Mouse (Mus musculus) lung, postnatal 0 days (tissue): ENCODE results near the gene Cul9. TPM values are rescaled to one million over a fixed set of nuclear protein-coding genes. Genes with fewer than 3 reads are reported as not detected.
A peak's percentile ranks its signal among the peaks of the same experiment; 100 is the strongest.

Experiments used
- ATAC-seq: fragments of 200-750 bp; cut with Nextera tagmentation; 2 replicates; pipeline ENCODE4 v1.8.0; 2017; ENCODE audit warnings: moderate library complexity
- DNase-seq: peaks from one replicate; pipeline ENCODE4 v3.0.0-alpha.2; 2016; ENCODE audit warnings: low spot score
- H3K27ac ChIP-seq: fragments of 300-500 bp; sonication (generic); 2 replicates; pipeline ENCODE4 v1.5.1; 2014; ENCODE audit warnings: antibody characterized with exemption, mild to moderate bottlenecking, low read length, mixed read lengths
- H3K27me3 ChIP-seq: fragments of 300-500 bp; sonication (generic); replicated peaks from 2 replicates; pipeline ENCODE4 v1.6.1; 2014; ENCODE audit warnings: low read length, mixed read lengths; ENCODE audit not compliant: insufficient read depth
- H3K36me3 ChIP-seq: fragments of 300-500 bp; sonication (generic); 2 replicates; pipeline ENCODE4 v1.6.1; 2014; ENCODE audit warnings: low read length, mixed read lengths; ENCODE audit not compliant: insufficient read depth
- H3K4me1 ChIP-seq: fragments of 300-500 bp; sonication (generic); 2 replicates; pipeline ENCODE4 v1.6.1; 2014; ENCODE audit warnings: antibody characterized with exemption, low read depth, low read length, mixed read lengths; ENCODE audit not compliant: insufficient read depth
- H3K4me2 ChIP-seq: fragments of 300-500 bp; sonication (generic); replicated peaks from 2 replicates; pipeline ENCODE4 v1.6.1; 2014; ENCODE audit warnings: low read depth, mild to moderate bottlenecking, low read length, moderate library complexity, mixed read lengths
- H3K4me3 ChIP-seq: fragments of 300-500 bp; sonication (generic); 2 replicates; pipeline ENCODE4 v1.5.1; 2014; ENCODE audit warnings: low read depth, low read length
- H3K9ac ChIP-seq: fragments of 300-500 bp; sonication (generic); replicated peaks from 2 replicates; pipeline ENCODE4 v1.6.1; 2014; ENCODE audit warnings: low read depth, mild to moderate bottlenecking
- H3K9me3 ChIP-seq: fragments of 300-500 bp; sonication (generic); 2 replicates; pipeline ENCODE4 v1.6.1; 2016; ENCODE audit warnings: low read length, mixed read lengths
- CTCF ChIP-seq: IDR thresholded peaks from 2 replicates; pipeline ENCODE4 v1.5.1; 2016; ENCODE audit warnings: antibody characterized with exemption, mild to moderate bottlenecking
- EP300 ChIP-seq: IDR thresholded peaks from 2 replicates; pipeline ENCODE4 v1.6.1; 2016; ENCODE audit warnings: antibody characterized with exemption, mild to moderate bottlenecking, control low read depth
- WGBS: fragments of 180-500 bp; shearing (Covaris S2); extraction: QIAGEN DNeasy Blood & Tissue Kit; methylation state at CpG from one replicate; pipeline ENCODE4 v1.1.7; 2014; 5-methylcytosine and 5-hydroxymethylcytosine counted together
- polyA plus RNA-seq: library from polyadenylated mRNA; unstranded; fragments of >200 nt; fragmentation: Nextera tagmentation; extraction: Ambion mirVana; gene quantifications from 2 replicates; pipeline ENCODE4 v1.2.1, GENCODE M21; 2015

The Cul9 gene
- polyA plus RNA-seq = 3.5 and 3.8 TPM in 2 replicates

GRCm38 (mm10) chr17:46545813-46546564 lies at the start of gene Cul9:
Gene Cul9, minus strand, starts transcription at chr17:46546388.
- no peaks in the 10 kb centered on the region; the same call in 1 of the 2 replicates for H3K4me1 ChIP-seq
- H3K4me3 ChIP-seq = peak within 1 kb of the TSS; percentile 52
- peak within 1 kb of the TSS; percentile 76 for H3K4me2 ChIP-seq
- peak within 1 kb of the TSS; percentile 62 for H3K9ac ChIP-seq
- H3K36me3 ChIP-seq = peaks cover 22% of the 10 kb centered on the region; the same call in 1 of the 2 replicates
- TF ChIP-seq CTCF (no peak), EP300 (no peak)
- ATAC-seq = peak; percentile 73
- 6% methylated on average over 40 of the region's 49 CpGs for WGBS
- no peaks in the 10 kb centered on the region for H3K9me3 ChIP-seq
- DNase-seq = peak; percentile 60
- no peak within 1 kb of the TSS for H3K27ac ChIP-seq
- no peaks in the 10 kb centered on the region for H3K27me3 ChIP-seq

GRCm38 (mm10) chr17:46595336-46595735 lies 49.1 kb upstream of the Cul9 start:
- H3K4me1 ChIP-seq = no peaks in the 10 kb centered on the region; the same call in 1 of the 2 replicates
- no peaks in the 10 kb centered on the region for H3K27me3 ChIP-seq
- no peak for ATAC-seq
- H3K4me2 ChIP-seq = no peak overlapping the region
- no peak overlapping the region for H3K4me3 ChIP-seq
- no peaks in the 10 kb centered on the region for H3K9me3 ChIP-seq
- no peak for TF ChIP-seq EP300
- no peak for TF ChIP-seq CTCF
- H3K27ac ChIP-seq = 0 out of 2 replicates have a peak overlapping the region, but pooled peaks have one; percentile 5
- 83% methylated on average over 6 of the region's 6 CpGs for WGBS
- no peak for DNase-seq
- H3K36me3 ChIP-seq = no peaks in the 10 kb centered on the region
- no peak overlapping the region for H3K9ac ChIP-seq

GRCm38 (mm10) chr17:46594606-46595005 lies 48.4 kb upstream of the Cul9 start:
- Histone ChIP-seq H3K36me3 (no peaks in the 10 kb centered on the region), H3K27ac (no peak overlapping the region), H3K27me3 (no peaks in the 10 kb centered on the region), H3K4me2 (no peak overlapping the region), H3K4me1 (no peaks in the 10 kb centered on the region; the same call in 1 of the 2 replicates), H3K4me3 (no peak overlapping the region), H3K9ac (no peak overlapping the region), H3K9me3 (no peaks in the 10 kb centered on the region)
- no peak for DNase-seq
- WGBS = 48% methylated on average over 9 of the region's 9 CpGs
- TF ChIP-seq CTCF (no peak), EP300 (no peak)
- no peak for ATAC-seq

GRCm38 (mm10) chr17:46593124-46593523 lies 46.9 kb upstream of the Cul9 start:
- Histone ChIP-seq H3K36me3 (no peaks in the 10 kb centered on the region; the same call in 1 of the 2 replicates), H3K4me1 (no peaks in the 10 kb centered on the region; the same call in 1 of the 2 replicates), H3K4me2 (no peak overlapping the region), H3K27me3 (no peaks in the 10 kb centered on the region), H3K9ac (no peak overlapping the region), H3K27ac (peak overlapping the region; percentile 69), H3K9me3 (no peaks in the 10 kb centered on the region), H3K4me3 (no peak overlapping the region)
- peak; percentile 70 for TF ChIP-seq EP300
- TF ChIP-seq CTCF = no peak
- WGBS = 66% methylated on average over 4 of the region's 4 CpGs
- DNase-seq (peak; percentile 69), ATAC-seq (peak; percentile 80)

- Histone ChIP-seq H3K4me2 (peak overlapping the region; percentile 35; the same call in 1 of the 2 replicates), H3K9me3 (no peaks in the 10 kb centered on the region), H3K36me3 (peaks cover 2% of the 10 kb centered on the region), H3K27me3 (no peaks in the 10 kb centered on the region), H3K4me1 (no peaks in the 10 kb centered on the region; the same call in 1 of the 2 replicates), H3K27ac (peak overlapping the region; percentile 68), H3K9ac (no peak overlapping the region), H3K4me3 (no peak overlapping the region)
- WGBS = 48% methylated on average over 19 of the region's 19 CpGs
- ATAC-seq = peak; percentile 73
- peak; percentile 75 for DNase-seq
- TF ChIP-seq EP300 = no peak
- no peak for TF ChIP-seq CTCF
These were observed 45.2 kb upstream of the Cul9 start for GRCm38 (mm10) chr17:46591406-46591805.

GRCm38 (mm10) chr17:46590439-46590838 lies 44.3 kb upstream of the Cul9 start:
- no peaks in the 10 kb centered on the region for H3K27me3 ChIP-seq
- no peak for TF ChIP-seq CTCF
- no peak for TF ChIP-seq EP300
- no peaks in the 10 kb centered on the region for H3K9me3 ChIP-seq
- H3K4me1 ChIP-seq = no peaks in the 10 kb centered on the region; the same call in 1 of the 2 replicates
- DNase-seq = peak; percentile 50
- H3K4me3 ChIP-seq = no peak overlapping the region
- H3K9ac ChIP-seq = no peak overlapping the region
- 76% methylated on average over 7 of the region's 7 CpGs for WGBS
- ATAC-seq = no peak
- no peak overlapping the region for H3K4me2 ChIP-seq
- H3K27ac ChIP-seq = 0 out of 2 replicates have a peak overlapping the region, but pooled peaks have one; percentile 14
- peaks cover 9% of the 10 kb centered on the region for H3K36me3 ChIP-seq
